ENCODE assay signal across 10 mouse cellular contexts in the genomic region with DNA sequence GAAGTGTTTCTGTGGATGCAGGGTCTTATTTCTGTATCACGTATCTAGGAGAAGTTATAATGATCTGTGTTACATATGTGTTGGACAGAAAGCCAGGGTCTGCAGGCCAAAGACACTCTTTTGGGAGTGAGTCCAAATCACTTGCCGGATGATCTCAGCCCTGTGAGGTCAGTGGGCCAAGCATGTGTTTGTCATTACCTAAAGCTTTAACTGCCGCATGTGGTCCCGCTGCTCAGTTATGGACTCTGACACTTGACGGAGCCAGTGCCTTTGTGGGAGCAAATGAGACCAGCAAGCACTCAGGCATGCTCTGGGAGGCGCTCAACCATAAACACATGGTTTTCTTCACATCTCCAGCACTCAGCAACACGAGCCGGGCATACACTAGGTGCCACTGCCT. TPM values are rescaled to one million over a fixed set of nuclear protein-coding genes. Genes with fewer than 3 reads are reported as not detected.
DNase-seq lines count a peak whose midpoint lies in the region; ATAC-seq and TF ChIP-seq lines count a peak whose summit lies in the region.
"Had no signal": no experiment of that assay in that cellular context is flagged by ENCODE, and none has a peak within 500 bp of the region (broad histone marks: within the 10 kb centered on the region; RNA-seq: fewer than 3 reads in every experiment).

No protein-coding gene starts in this region.

- no peaks in the 10 kb centered on the region for H3K4me1 ChIP-seq in intestine, postnatal 0 days (replicated peaks; ENCODE audit: control insufficient read depth, insufficient read depth, low read length)
- no peaks in the 10 kb centered on the region for H3K4me1 ChIP-seq in intestine, embryonic 15.5 days (replicated peaks)
- H3K4me1 ChIP-seq: liver, embryonic 13.5 days had no signal

- peak; percentile 53 for DNase-seq in embryo, embryonic 11.5 days (ENCODE audit: low read depth, low spot score)
- peak; percentile 68 for DNase-seq in hindlimb bud, embryonic 11.5 days (ENCODE audit: extremely low spot score, low read depth, low spot score)
- DNase-seq in lung, postnatal 4 days: peak; percentile 20 to 54
- DNase-seq in frontal cortex, postnatal 14 days (ENCODE audit: low spot score in 2 of 2): no peak
- no peak for DNase-seq in layer of hippocampus, adult 2 months (ENCODE audit: low spot score in 2 of 2)
- no peak for DNase-seq in MN1 (ENCODE audit: low spot score)
- DNase-seq: liver, embryonic 13.5 days had no signal

- no peak overlapping the region for H3K4me2 ChIP-seq in intestine, postnatal 0 days (replicated peaks; ENCODE audit: low read depth)
- no peak overlapping the region for H3K4me2 ChIP-seq in intestine, embryonic 15.5 days (replicated peaks)
- H3K4me2 ChIP-seq: liver, embryonic 13.5 days had no signal

- ATAC-seq in intestine, postnatal 0 days: no peak
- no peak for ATAC-seq in intestine, embryonic 15.5 days

- H3K9ac ChIP-seq in intestine, postnatal 0 days (ENCODE audit: low read depth, low read length): no peak overlapping the region
- no peak overlapping the region for H3K9ac ChIP-seq in intestine, embryonic 15.5 days
- H3K9ac ChIP-seq: liver, embryonic 13.5 days had no signal

- H3K27ac ChIP-seq in intestine, postnatal 0 days (ENCODE audit: low read depth, low read length): no peak overlapping the region
- no peak overlapping the region for H3K27ac ChIP-seq in intestine, embryonic 15.5 days
- H3K27ac ChIP-seq in layer of hippocampus, adult 2 months: no peak overlapping the region
- H3K27ac ChIP-seq: heart, adult 2 months; liver, embryonic 13.5 days had no signal

- H3K9me3 ChIP-seq in intestine, postnatal 0 days (ENCODE audit: control insufficient read depth): no peaks in the 10 kb centered on the region
- no peaks in the 10 kb centered on the region for H3K9me3 ChIP-seq in intestine, embryonic 15.5 days
- H3K9me3 ChIP-seq: liver, embryonic 13.5 days had no signal

- H3K4me3 ChIP-seq in intestine, postnatal 0 days (ENCODE audit: low read depth, low read length): no peak overlapping the region
- no peak overlapping the region for H3K4me3 ChIP-seq in intestine, embryonic 15.5 days (replicated peaks)
- no peak overlapping the region for H3K4me3 ChIP-seq in layer of hippocampus, adult 2 months
- H3K4me3 ChIP-seq: heart, adult 2 months; liver, embryonic 13.5 days had no signal

- H3K36me3 ChIP-seq in intestine, postnatal 0 days (ENCODE audit: control insufficient read depth, insufficient read depth): no peaks in the 10 kb centered on the region
- H3K36me3 ChIP-seq in intestine, embryonic 15.5 days: no peaks in the 10 kb centered on the region
- H3K36me3 ChIP-seq: liver, embryonic 13.5 days had no signal

- TF ChIP-seq CTCF in intestine, postnatal 0 days (IDR thresholded peaks at IDR 0.05; ENCODE audit: low read depth): 0 out of 2 replicates have a peak, but pooled peaks have one; percentile 11
- no peak for TF ChIP-seq CTCF in layer of hippocampus, adult 2 months (conservative IDR thresholded peaks at IDR 0.05)

- H3K27me3 ChIP-seq in intestine, postnatal 0 days (replicated peaks; ENCODE audit: control insufficient read depth, insufficient read depth, low read length): no peaks in the 10 kb centered on the region
- H3K27me3 ChIP-seq in intestine, embryonic 15.5 days (replicated peaks): no peaks in the 10 kb centered on the region
- H3K27me3 ChIP-seq: liver, embryonic 13.5 days had no signal

- WGBS in intestine, postnatal 0 days: 62% methylated on average over 8 of the region's 8 CpGs
- WGBS in intestine, embryonic 15.5 days: 59% methylated on average over 8 of the region's 8 CpGs

RNA-seq across cellular contexts. Expression of a gene that starts 45.8 kb away (rescaled TPM):
- polyA plus RNA-seq in intestine, postnatal 0 days (2015; fragmentation: Nextera tagmentation; extraction: Ambion mirVana): 0.34 and 0.42 TPM in 2 replicates
- 0.64 and 0.67 TPM in 2 replicates for polyA plus RNA-seq in intestine, embryonic 15.5 days (2015; fragmentation: Nextera tagmentation; extraction: Ambion mirVana)
- total RNA-seq in layer of hippocampus, adult 2 months (2021): 10 to 100 TPM; 88.6 to 89.5 TPM

Comparison
In these comparisons a context has a peak if more than half of its experiments do, and no peak if none do; other contexts are left out.
1. DNase-seq: peak in embryo, embryonic 11.5 days (single experiment), hindlimb bud, embryonic 11.5 days (single experiment) and lung, postnatal 4 days (2 of 2); none in frontal cortex, postnatal 14 days (0 of 2), layer of hippocampus, adult 2 months (0 of 2) and MN1 (single experiment).